In the genomic region with DNA sequence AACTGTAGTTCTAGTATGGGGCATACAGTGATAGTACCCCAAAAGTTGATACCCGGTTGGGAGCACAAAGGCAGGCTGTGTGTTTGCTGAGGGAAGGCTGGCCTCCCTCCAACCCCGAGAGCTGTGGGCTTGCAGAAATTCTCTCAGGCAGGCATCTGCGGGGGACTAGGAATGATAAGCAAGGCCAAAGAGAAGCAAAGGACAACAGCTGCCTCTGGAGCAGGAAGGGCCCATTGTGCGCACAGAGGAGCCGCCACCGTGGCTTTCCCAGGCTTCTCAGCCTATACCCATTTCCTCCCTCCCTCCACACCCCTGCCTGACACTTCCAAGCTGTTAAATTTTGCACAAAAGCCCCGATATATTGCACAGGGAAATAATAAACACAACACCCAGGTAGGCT, we compare ENCODE assay signal across 10 mouse cellular contexts. TPM values are rescaled to one million over a fixed set of nuclear protein-coding genes. Genes with fewer than 3 reads are reported as not detected.
A peak's percentile ranks its signal among the peaks of the same experiment; 100 is the strongest.
DNase-seq lines count a peak whose midpoint lies in the region; ATAC-seq and TF ChIP-seq lines count a peak whose summit lies in the region.
"Had no signal": no experiment of that assay in that cellular context is flagged by ENCODE, and none has a peak within 500 bp of the region (broad histone marks: within the 10 kb centered on the region; RNA-seq: fewer than 3 reads in every experiment).

No protein-coding gene starts in this region.

- peak overlapping the region; percentile 36 for H3K27ac ChIP-seq in left cerebral cortex, adult 2 months
- peak overlapping the region; percentile 54; the same call in 1 of the 2 replicates for H3K27ac ChIP-seq in forebrain, embryonic 10.5 days

- H3K4me1 ChIP-seq in forebrain, embryonic 10.5 days, result peaks cover 45% of the 10 kb centered on the region
- no peaks in the 10 kb centered on the region for H3K4me1 ChIP-seq in lung, adult 2 months (ENCODE audit: control insufficient read depth, insufficient read depth, low read length)

- H3K27me3 ChIP-seq in forebrain, embryonic 10.5 days (ENCODE audit: poor library complexity, severe bottlenecking), result peaks cover 23% of the 10 kb centered on the region

- H3K4me3 ChIP-seq in left cerebral cortex, adult 2 months, result peak overlapping the region; percentile 61
- peak overlapping the region; percentile 70 for H3K4me3 ChIP-seq in forebrain, embryonic 10.5 days
- no peak overlapping the region for H3K4me3 ChIP-seq in lung, adult 2 months (replicated peaks; ENCODE audit: extremely low read depth, low read depth, low read length)

- no peak for TF ChIP-seq CTCF in left cerebral cortex, adult 2 months (IDR thresholded peaks at IDR 0.05)
- TF ChIP-seq CTCF in lung, adult 2 months (IDR thresholded peaks at IDR 0.05; ENCODE audit: insufficient read depth, low read length), result no peak

- no peaks in the 10 kb centered on the region for H3K9me3 ChIP-seq in forebrain, embryonic 10.5 days

- H3K36me3 ChIP-seq in forebrain, embryonic 10.5 days (replicated peaks), result no peaks in the 10 kb centered on the region

- DNase-seq in left cerebral cortex, adult 2 months (ENCODE audit: extremely low spot score in 1 of 2, low spot score in 2 of 2), result peak in 1 of 2 experiments; percentile 36
- no peak for DNase-seq in left cerebral cortex, adult 8-10 months (ENCODE audit: low spot score in 2 of 2)
- no peak for DNase-seq in forebrain, embryonic 10.5 days (ENCODE audit: extremely low spot score, low spot score)
- DNase-seq in layer of hippocampus, postnatal 10 days (ENCODE audit: low spot score in 2 of 2), result peak; percentile 25 to 43
- peak; percentile 33 for DNase-seq in right cerebral cortex, postnatal 14 days
- no peak for DNase-seq in lung, adult 2 months
- no peak for DNase-seq in cerebellum, adult 11 months
- DNase-seq: lung, embryonic 14.5 days; thymus, postnatal 14 days had no signal

- no peak for ATAC-seq in cerebellum, adult (ENCODE audit: insufficient number of reproducible peaks, low FRiP score, low TSS enrichment)

- WGBS in forebrain, embryonic 10.5 days, result 4% methylated on average over 7 of the region's 7 CpGs
- 12% methylated on average over 7 of the region's 7 CpGs for WGBS in lung, adult 2 months

- TF ChIP-seq POLR2A in lung, adult 2 months (IDR thresholded peaks at IDR 0.05; ENCODE audit: borderline replicate concordance, extremely low read depth, low read depth, low read length), result no peak

- intact Hi-C loops in left cerebral cortex, adult 2 months (cut with DNase I), result no loop called here

RNA-seq across cellular contexts. Expression of a gene that starts 1.4 kb away (rescaled TPM):
- total RNA-seq in left cerebral cortex, adult 2 months (2021), result 10 to 100 TPM; 14.1 to 19.5 TPM
- total RNA-seq in left cerebral cortex, adult 8-10 months (2022), result 10 to 100 TPM; 17.3 to 19.0 (median 18.1) TPM
- polyA plus RNA-seq in forebrain, embryonic 10.5 days (2016; fragmentation: Nextera tagmentation; extraction: Ambion mirVana), result 6.5 and 6.9 TPM in 2 replicates
- 10 to 100 TPM; 17.6 to 18.4 TPM for total RNA-seq in layer of hippocampus, postnatal 10 days (2021)
- polyA plus RNA-seq in lung, adult 2 months (2012; rRNA removed), result 5.2 TPM in 2 replicates

RNA-seq across cellular contexts. Expression of a gene that starts 15.5 kb away (rescaled TPM):
- total RNA-seq in left cerebral cortex, adult 2 months (2021), result 1 to 10 TPM; 3.1 to 3.7 TPM
- 1 to 10 TPM; 1.3 to 2.8 (median 2.2) TPM for total RNA-seq in left cerebral cortex, adult 8-10 months (2022)
- 49.6 and 52.3 TPM in 2 replicates for polyA plus RNA-seq in forebrain, embryonic 10.5 days (2016; fragmentation: Nextera tagmentation; extraction: Ambion mirVana)
- 1 to 10 TPM; 2.5 to 4.7 TPM for total RNA-seq in layer of hippocampus, postnatal 10 days (2021)
- 17.8 and 21.8 TPM in 2 replicates for polyA plus RNA-seq in lung, adult 2 months (2012; rRNA removed)

RNA-seq across cellular contexts. Expression of a gene that starts 39.7 kb away (rescaled TPM):
- 100 to 1,000 TPM; 586 to 610 TPM for total RNA-seq in left cerebral cortex, adult 2 months (2021)
- 100 to 1,000 TPM; 555 to 559 (median 558) TPM for total RNA-seq in left cerebral cortex, adult 8-10 months (2022)
- 146 and 151 TPM in 2 replicates for polyA plus RNA-seq in forebrain, embryonic 10.5 days (2016; fragmentation: Nextera tagmentation; extraction: Ambion mirVana)
- total RNA-seq in layer of hippocampus, postnatal 10 days (2021), result 100 to 1,000 TPM; 439 to 445 TPM
- 150 and 188 TPM in 2 replicates for polyA plus RNA-seq in lung, adult 2 months (2012; rRNA removed)

Comparison
In these comparisons a context has a peak if more than half of its experiments do, and no peak if none do; other contexts are left out.
1. DNase-seq: peak in layer of hippocampus, postnatal 10 days (2 of 2) and right cerebral cortex, postnatal 14 days (single experiment); none in left cerebral cortex, adult 8-10 months (0 of 2), forebrain, embryonic 10.5 days (single experiment), lung, adult 2 months (single experiment) and cerebellum, adult 11 months (single experiment).